Mouse (Mus musculus) spleen, adult 2 months (tissue): ENCODE measurements around the gene Sectm1a.

ENCODE experiments used
- CTCF ChIP-seq: fragments of 200-500 bp; IDR thresholded peaks from 2 replicates; pipeline ENCODE4 v1.5.1; 2011; ENCODE audit warnings: mild to moderate bottlenecking, inconsistent platforms; ENCODE audit not compliant: insufficient read depth, insufficient read length, insufficient replicate concordance; ENCODE audit errors: extremely low read depth
- POLR2A ChIP-seq: fragments of 200-500 bp; IDR thresholded peaks from 2 replicates; pipeline ENCODE4 v1.6.1; 2011; ENCODE audit warnings: low read depth, low read length, inconsistent platforms

DNA sequence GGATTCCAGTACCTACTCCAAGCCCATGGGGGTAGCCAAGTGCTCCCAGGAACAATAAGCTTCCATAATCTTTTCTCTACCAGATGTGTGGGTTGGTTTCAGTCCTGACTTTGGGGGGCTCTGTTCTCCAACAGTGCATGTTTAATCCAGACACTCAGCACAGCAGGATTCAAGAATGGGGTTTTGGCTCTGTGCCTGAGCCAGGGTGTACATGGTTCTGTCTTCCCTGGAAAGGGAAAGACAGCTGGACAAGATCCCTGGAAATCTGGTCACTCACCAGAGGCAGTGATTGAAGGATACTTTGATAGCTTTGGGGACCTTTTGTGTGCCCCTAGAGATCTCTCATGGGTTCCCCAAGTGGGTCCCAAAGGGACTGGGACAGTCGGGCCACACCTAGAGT is 30.6 kb upstream of the Sectm1a start:
- no peak for TF ChIP-seq POLR2A
- TF ChIP-seq CTCF = no peak
